Mouse (Mus musculus) bone marrow macrophage, adult 2 months (primary cell): ENCODE results near the gene Grm7. TPM values are rescaled to one million over a fixed set of nuclear protein-coding genes. Genes with fewer than 3 reads are reported as not detected.

Experiments used
- H3K27ac ChIP-seq: 2 replicates; pipeline ENCODE4 v1.5.1; 2012; ENCODE audit warnings: low read depth, low read length; ENCODE audit not compliant: insufficient read depth
- H3K4me1 ChIP-seq: 2 replicates; pipeline ENCODE4 v1.6.1; 2012; ENCODE audit warnings: low read length; ENCODE audit not compliant: control insufficient read depth, insufficient read depth
- H3K4me3 ChIP-seq: 2 replicates; pipeline ENCODE4 v1.5.1; 2012; ENCODE audit warnings: mild to moderate bottlenecking, low read length, moderate library complexity; ENCODE audit not compliant: insufficient read depth
- CTCF ChIP-seq: IDR thresholded peaks from 2 replicates; pipeline ENCODE4 v1.5.1; 2012; ENCODE audit warnings: low read depth, mild to moderate bottlenecking, low read length, moderate library complexity
- POLR2A ChIP-seq: IDR thresholded peaks from 2 replicates; pipeline ENCODE4 v1.6.1; 2012; ENCODE audit warnings: mild to moderate bottlenecking, low read depth, low read length, borderline replicate concordance
- polyA plus RNA-seq: library from polyadenylated mRNA; stranded (reverse); fragments of >200 nt; gene quantifications from 2 replicates; pipeline ENCODE4 v1.2.4, GENCODE M21; 2012; ENCODE audit not compliant: missing spikeins, insufficient read depth, insufficient read length

Grm7 gene
- not detected in 2 replicates for polyA plus RNA-seq

GRCm38 (mm10) chr6:110645411-110646361 is at the start of gene Grm7:
Gene Grm7, plus strand, starts transcription at chr6:110645581.
- TF ChIP-seq CTCF (no peak), POLR2A (no peak)
- Histone ChIP-seq H3K4me3 (no peak within 1 kb of the TSS), H3K4me1 (no peaks in the 10 kb centered on the region), H3K27ac (no peak within 1 kb of the TSS)

DNA sequence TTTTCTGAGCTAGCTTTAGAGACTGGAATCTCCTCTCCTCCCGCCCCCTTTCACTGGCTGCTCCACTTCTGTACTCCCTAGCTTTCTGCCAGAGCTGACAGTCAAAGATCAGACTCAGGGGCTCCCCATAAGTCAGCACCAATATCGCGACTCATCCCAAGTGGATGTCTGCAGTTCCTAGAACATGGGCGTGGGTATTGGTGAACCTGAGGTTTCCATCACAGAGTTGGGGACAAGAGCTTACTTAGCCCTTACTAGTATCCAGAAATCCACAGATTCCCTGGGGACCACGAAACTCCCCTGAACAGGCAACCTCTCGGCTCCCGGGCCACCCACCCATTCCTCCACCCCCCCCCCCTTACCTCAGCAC is 355 bp upstream of the Grm7 start:
- Histone ChIP-seq H3K27ac (no peak overlapping the region), H3K4me1 (no peaks in the 10 kb centered on the region), H3K4me3 (no peak overlapping the region)
- no peak for TF ChIP-seq CTCF
- no peak for TF ChIP-seq POLR2A

DNA sequence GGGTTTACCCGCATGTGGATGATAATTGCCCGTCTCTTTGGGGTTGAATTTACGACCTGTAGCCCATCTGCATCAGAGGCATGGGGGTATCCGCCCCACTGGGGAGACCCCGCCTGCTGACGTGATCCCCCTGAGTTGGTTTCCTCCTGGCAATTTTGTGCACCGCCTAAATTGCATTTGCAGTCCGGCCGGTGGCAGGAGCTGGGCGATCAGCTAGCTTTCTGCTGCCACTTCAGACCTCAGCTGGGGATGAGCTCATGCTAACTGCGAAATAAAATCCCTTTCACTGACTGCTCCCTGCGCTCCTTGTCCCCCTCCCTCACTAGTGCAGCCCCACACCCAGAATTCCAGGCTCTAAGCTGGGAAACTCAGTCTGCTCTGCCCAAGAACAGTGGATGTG is 1.5 kb downstream of the Grm7 start:
- Histone ChIP-seq H3K4me1 (no peaks in the 10 kb centered on the region), H3K4me3 (no peak overlapping the region), H3K27ac (no peak overlapping the region)
- TF ChIP-seq POLR2A, result no peak
- TF ChIP-seq CTCF, result no peak

DNA sequence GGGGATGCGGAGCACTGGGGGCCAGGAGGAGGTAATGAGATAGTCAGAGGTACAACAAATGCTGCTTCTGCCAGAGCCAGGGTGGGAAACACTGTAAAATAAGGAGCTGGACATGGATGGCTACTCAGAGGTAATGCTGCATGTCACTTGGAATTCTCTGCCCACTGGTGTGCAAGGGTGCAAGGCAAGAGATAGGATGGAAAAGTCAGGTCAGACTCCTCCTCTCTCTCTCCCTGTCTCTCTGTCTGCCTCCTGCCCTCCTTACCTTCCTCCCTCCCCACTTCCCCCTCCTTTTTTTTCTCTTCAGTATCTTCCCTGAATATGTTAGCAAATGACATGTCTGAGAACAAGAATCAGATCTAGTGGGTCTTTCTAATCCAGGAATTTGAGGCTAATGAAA is 3.8 kb downstream of the Grm7 start:
- TF ChIP-seq CTCF, result no peak
- TF ChIP-seq POLR2A, result no peak
- no peak overlapping the region for H3K27ac ChIP-seq
- H3K4me3 ChIP-seq, result no peak overlapping the region
- no peaks in the 10 kb centered on the region for H3K4me1 ChIP-seq

GRCm38 (mm10) chr6:110653361-110654001 is 8.1 kb downstream of the Grm7 start:
- Histone ChIP-seq H3K4me3 (no peak overlapping the region), H3K27ac (no peak overlapping the region), H3K4me1 (no peaks in the 10 kb centered on the region)
- TF ChIP-seq POLR2A, result no peak
- no peak for TF ChIP-seq CTCF

- Histone ChIP-seq H3K27ac (no peak overlapping the region), H3K4me1 (no peaks in the 10 kb centered on the region), H3K4me3 (no peak overlapping the region)
- TF ChIP-seq POLR2A, result no peak
- no peak for TF ChIP-seq CTCF
These were observed 19.1 kb downstream of the Grm7 start for GRCm38 (mm10) chr6:110664436-110664835.

DNA sequence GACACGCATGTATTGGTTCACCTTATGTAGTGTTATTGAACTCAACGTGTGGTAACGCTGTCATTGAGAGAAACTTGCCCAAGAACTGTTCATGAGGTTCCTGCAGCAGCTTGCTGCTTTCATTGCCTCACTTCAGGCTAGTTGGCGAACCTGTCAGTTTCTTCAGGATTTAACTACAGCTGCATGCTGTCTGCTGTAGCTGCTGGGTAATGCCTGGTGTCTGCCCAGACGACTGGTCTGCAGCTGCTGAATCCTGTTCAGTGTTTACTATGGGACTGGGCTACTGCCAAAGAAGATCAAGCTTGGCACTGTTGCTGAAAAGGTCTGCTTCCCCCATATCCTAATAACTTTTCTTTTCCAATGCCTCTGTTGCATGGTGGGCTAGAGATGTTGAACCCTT is 23.1 kb downstream of the Grm7 start:
- Histone ChIP-seq H3K4me3 (no peak overlapping the region), H3K4me1 (no peaks in the 10 kb centered on the region), H3K27ac (no peak overlapping the region)
- TF ChIP-seq POLR2A (no peak), CTCF (no peak)

- no peak overlapping the region for H3K4me3 ChIP-seq
- TF ChIP-seq POLR2A (no peak), CTCF (no peak)
- H3K4me1 ChIP-seq, result no peaks in the 10 kb centered on the region
These were observed 45.6 kb downstream of the Grm7 start for GRCm38 (mm10) chr6:110690954-110691353.

DNA sequence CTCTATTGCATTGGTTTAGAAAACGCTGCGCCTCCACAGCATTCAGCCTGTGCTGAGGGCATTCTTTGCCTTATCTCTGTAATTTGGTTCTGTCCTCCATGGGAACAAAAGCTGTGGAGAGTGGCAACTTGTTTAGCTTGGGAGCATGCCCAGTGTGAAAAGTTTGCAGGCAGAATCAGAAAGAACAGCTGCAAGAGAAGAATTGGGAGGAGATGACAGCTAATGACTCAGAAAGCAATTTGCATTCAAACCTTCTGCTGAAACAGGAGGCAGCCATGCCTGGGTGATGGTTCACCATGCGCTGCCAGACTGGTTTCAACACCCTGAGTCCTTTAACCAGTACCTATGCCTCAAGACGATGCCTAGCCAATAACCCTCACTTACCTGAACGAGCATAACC is 64.4 kb downstream of the Grm7 start:
- Histone ChIP-seq H3K27ac (no peak overlapping the region), H3K4me3 (no peak overlapping the region), H3K4me1 (no peaks in the 10 kb centered on the region)
- TF ChIP-seq POLR2A (no peak), CTCF (no peak)

More at GRCm38 (mm10) chr6:110690954-110691353, 45.6 kb downstream of the Grm7 start:
- H3K27ac ChIP-seq, result no peak overlapping the region

GRCm38 (mm10) chr6:110714943-110715342 is 69.6 kb downstream of the Grm7 start:
- no peak overlapping the region for H3K4me3 ChIP-seq
- no peak for TF ChIP-seq CTCF
- TF ChIP-seq POLR2A, result no peak
- no peaks in the 10 kb centered on the region for H3K4me1 ChIP-seq
- no peak overlapping the region for H3K27ac ChIP-seq
